Mouse (Mus musculus): ENCODE data around the gene Cpe.
"Not testable (repeated sequence)": the region's sequence is repeated elsewhere in the genome, so short reads cannot be mapped to it uniquely, and the experiment has no call there.

Gene Cpe

DNA sequence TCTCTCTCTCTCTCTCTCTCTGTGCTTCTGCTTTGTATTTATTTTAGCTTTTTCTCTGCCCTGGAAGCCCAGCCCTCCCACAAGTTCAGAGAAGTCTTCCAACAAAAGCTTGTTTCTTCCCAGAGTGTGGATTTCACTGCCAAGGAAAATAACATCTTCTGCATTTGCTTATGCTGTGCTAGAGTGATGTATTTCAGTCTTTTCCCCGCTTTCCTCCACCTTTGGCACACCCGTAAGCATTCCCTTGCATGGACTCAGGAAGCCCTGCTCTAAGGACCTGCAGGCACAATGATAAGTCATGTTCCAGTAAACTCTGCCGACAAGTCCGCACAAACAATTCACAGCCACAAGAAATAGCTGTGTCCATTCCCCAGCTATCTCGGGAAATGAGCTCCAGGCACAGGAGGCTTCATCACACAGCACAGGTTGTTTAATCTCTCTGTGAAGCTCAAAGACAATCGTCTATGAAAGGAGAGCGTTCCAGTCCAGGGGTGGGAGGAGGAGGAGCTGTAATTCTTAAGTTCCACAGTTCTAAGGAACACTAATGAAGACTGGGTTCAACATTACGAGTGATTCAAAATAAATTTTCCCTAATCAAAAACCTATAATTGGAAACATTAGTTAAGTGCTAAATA, 17.8 kb downstream of the Cpe start:
- no peak for DNase-seq (ENCODE audit: low spot score in 2 of 2)

GRCm38 (mm10) chr8:64672920-64673319, 19.9 kb downstream of the Cpe start:
- DNase-seq (ENCODE audit: low spot score in 2 of 2): no peak

GRCm38 (mm10) chr8:64671937-64672336, 20.9 kb downstream of the Cpe start:
- no peak for DNase-seq (ENCODE audit: low spot score in 2 of 2)

GRCm38 (mm10) chr8:64666305-64666704, 26.5 kb downstream of the Cpe start:
- not testable (repeated sequence) for DNase-seq (ENCODE audit: low spot score in 2 of 2)

DNA sequence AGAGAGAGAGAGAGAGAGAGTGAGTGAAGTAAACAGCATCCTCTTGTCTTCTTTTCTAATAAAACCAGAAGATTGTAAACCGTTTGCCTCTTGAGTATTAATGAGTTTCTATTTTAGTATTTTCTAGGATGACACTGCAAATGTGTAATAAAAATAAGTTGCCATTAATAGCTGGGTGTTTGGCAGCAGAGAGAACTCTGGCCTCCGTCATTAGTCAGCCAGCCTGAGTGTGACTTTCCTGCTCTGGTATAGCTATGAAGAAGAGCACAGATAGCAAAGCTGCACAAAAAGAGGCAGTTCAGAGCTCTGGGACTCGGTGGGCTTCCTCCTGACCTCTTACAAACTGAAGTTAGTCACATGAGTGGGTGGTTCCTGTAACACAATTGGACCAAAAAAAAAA, 27.3 kb downstream of the Cpe start:
- no peak for DNase-seq (ENCODE audit: low spot score in 2 of 2)

- DNase-seq (ENCODE audit: low spot score in 2 of 2): peak; percentile 48 to 65
Observed at GRCm38 (mm10) chr8:64664811-64665210, 28.0 kb downstream of the Cpe start.

DNA sequence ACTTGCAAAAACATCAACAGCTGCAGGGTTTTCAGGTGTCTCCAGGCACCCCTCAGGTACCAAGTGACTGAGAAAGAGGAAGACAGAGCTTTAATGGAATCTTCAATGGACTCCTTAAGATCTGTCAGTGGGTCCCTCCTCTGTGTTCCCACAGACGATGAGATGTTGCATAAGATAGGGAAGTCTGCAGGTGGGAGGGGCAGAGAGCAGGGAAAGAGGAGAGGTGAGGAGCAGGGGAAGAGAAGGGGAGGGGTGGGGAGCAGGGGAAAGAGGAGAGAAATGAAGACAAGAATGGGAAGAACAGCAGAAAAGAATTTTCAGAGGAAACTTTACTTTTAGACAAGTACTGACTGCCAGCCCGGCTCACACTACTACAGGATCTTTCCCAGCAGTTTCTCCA, 28.5 kb downstream of the Cpe start:
- no peak for DNase-seq (ENCODE audit: low spot score in 2 of 2)

DNA sequence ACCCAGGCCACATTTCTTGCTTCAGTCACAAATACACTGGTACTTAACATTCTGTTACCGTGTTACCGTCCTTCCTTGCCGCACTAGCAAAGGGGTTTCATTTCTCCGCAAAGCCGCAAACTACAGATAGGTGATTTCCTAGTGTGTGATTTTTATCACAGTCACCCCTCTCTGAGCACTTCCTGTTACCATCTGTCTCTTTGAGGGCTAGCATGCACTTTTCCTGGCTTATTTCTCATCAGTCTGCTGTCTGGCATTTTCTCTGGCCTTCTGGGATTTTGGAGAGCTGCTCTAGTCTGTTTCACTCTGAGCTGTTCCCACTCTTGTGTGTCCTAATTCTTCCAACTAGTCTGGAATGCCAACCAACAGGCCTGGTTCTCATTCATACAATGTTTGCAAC, 33.8 kb downstream of the Cpe start:
- DNase-seq (ENCODE audit: low spot score in 2 of 2): peak; percentile 49 to 54

DNA sequence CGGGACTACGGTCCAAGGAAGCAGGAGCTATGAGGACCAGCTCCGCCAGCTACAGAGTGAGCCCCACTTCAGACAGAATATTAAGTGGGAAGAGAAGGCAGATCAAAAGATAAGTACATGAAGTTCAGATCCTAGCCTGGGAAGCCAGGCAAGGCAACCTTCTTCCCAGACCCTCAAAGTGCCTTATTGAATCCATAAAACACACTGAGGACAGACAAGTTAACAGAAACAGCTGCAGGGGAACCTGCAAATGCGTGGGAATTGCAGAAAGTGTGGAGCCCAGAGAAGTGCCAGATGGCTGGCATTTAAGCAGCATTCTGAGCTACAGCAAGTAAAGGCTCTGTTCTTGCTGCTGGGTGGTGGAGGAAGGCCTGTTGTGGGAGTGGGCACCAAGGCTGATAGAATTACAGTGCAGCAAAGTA, 34.9 kb downstream of the Cpe start:
- peak; percentile 80 to 86 for DNase-seq (ENCODE audit: low spot score in 2 of 2)

DNA sequence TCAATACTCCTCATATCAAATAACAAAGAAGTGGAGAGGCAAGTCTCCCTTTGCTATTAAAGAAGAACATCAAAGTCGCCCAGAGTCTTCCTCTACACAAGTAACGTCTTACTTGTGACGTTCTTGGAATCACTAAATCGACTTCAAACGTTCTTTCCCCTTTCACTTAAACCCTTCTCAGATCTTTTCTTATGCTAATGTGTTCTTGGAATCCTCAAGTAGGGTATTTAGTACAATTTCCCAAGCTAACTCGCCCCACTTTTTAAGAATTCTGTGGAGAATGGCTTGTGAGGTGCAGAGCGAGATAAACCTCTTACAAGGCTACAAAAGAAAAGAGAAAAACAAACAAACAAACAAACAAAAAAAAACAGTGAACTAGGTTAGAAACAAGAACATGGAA, 35.3 kb downstream of the Cpe start:
- DNase-seq (ENCODE audit: low spot score in 2 of 2): no peak

GRCm38 (mm10) chr8:64655887-64656286, 37.0 kb downstream of the Cpe start:
- no peak for DNase-seq (ENCODE audit: low spot score in 2 of 2)

DNA sequence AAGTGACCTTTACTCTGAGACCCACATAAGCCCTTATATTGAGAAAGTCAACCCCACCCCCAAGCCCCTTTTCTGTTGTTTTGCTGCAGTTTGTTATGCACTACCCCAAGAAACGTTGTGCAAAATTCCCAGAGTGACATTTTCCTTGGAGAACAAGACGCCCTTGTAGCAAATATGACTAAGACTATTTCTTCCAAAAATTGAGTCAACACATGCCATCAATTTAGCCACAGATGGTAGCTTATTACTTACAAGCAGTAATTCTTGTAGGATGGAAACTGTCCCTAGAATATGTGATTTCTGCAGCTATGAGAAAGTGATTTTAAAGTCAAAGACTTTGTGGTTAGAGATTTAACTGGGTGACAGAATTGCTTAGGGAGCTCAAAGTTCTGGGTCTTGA, 37.8 kb downstream of the Cpe start:
- DNase-seq (ENCODE audit: low spot score in 2 of 2): no peak

DNA sequence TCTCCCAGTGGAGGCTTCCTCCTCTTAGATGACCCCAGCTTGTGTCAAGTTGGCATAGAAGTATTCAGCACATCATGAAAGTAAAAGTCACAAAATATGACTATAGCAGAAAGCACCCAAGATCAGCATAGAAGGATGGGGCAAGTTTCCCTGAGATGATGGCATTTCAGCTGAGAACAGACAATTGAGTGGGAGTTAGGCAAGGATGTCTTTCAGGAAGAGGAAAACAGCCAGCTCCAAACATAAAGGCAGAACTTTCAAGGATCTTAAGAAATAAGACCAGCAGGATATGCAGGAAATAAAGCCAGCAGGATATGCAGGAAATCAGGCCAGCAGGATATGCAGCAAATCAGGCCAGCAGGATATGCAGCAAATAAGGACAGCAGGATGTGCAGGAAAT, 40.6 kb downstream of the Cpe start:
- no peak for DNase-seq (ENCODE audit: low spot score in 2 of 2)

DNA sequence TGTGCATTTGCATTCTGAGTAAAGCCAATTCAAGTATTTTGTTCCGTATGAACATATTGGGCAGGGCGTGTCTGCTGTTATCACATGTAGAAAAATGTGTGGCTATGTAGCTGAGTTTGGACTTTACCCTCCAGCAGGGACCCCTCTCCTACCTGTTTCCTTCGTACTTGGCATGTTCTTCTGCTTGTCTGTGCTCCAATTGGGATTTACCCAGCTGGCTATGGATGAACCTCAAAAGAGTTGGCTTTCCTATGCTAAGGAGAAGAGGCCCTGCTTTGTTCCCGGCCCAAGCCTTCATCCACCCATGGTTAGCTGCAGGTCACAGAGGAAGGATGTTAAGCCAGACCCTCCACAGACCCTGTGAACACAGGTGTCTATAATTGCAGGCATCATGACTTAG, 44.8 kb downstream of the Cpe start:
- no peak for DNase-seq (ENCODE audit: low spot score in 2 of 2)

DNA sequence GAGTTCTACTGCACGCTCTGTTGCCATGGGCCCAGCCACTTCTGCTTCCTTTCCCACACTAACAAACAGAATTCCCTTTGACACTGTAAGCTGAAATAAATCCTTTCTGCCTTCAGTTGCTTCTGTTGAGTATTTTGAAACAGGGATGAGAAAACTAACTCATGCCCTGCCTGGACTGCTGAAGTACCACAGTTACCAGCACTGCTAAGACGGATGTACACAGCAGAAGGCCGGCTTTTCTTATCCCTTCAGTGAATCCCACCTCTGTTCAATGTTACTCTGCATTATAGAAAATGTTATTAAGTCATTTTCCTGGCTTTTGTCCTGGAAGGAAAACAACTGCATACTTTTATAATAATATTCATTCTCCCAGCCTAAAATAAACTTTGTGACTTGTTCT, 45.7 kb downstream of the Cpe start:
- DNase-seq (ENCODE audit: low spot score in 2 of 2): no peak

GRCm38 (mm10) chr8:64646421-64646820, 46.4 kb downstream of the Cpe start:
- DNase-seq (ENCODE audit: low spot score in 2 of 2): no peak

DNA sequence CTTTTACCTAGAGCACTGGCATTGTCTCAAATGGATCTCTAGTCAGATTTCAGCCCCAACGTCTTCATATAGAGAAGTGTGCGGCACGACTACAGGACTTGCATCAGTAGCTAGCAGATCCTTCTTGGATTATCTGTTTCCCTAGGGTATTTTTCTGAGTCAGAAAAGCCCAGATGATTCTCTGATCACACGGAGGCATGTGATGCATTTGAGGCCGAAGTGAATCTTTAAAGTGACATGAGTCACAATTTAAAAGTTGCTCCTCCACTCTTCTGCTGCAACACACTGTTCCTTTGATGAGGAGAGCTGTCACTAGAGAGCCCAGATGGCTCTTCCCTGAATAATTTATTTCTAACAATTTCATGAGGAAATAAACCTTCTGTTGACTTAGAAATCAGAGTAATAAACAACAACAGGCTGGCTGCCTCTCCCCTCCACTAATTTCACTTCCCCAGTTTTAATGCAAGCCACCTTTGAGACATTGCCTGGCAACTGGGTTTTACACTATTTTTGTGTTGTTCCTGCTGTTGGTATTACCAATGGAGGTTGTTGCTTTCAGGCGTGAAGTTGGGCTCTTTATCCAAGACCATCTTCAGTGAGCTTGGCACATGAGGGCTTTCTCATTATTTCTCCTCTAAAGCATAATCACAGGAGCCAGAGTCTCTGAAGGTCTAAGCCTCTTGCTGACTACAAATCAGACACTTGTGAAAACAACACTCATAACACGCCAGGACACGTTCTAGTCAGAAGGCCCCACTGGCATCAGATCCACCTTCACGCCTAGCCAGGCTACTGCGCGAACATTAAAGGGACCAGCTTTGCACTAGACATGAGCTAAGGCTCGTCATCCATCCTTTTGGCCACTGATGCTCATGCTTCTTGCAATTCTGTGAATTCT, 48.5 kb downstream of the Cpe start:
- DNase-seq (ENCODE audit: low spot score in 2 of 2): peak in 1 of 2 experiments; percentile 46

- DNase-seq (ENCODE audit: low spot score in 2 of 2): no peak
Observed at GRCm38 (mm10) chr8:64643382-64643781, 49.5 kb downstream of the Cpe start.

- no peak for DNase-seq (ENCODE audit: low spot score in 2 of 2)
Observed at GRCm38 (mm10) chr8:64642799-64643198, 50.1 kb downstream of the Cpe start.

DNA sequence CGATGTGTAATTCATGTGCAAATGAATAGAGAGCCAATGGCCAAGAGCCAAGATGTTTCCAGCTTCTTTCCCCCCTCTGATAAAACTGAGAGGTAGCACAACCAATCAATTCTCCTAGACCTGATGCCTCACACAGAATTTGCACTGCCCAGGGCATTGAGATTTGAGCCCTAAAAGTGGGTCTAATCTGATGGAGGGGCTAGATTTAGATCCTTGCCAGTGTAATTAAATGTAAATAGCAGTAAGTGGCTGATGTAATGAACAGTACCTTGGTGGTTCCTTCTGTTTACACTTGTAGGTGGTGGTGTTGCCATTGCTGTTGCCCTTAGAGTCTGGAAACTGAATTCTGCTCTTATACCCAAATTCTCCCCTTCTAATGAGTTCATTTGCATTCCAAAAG, 52.3 kb downstream of the Cpe start:
- DNase-seq (ENCODE audit: low spot score in 2 of 2): no peak

- DNase-seq (ENCODE audit: low spot score in 2 of 2): no peak
Observed at GRCm38 (mm10) chr8:64639676-64640075, 53.2 kb downstream of the Cpe start.

- DNase-seq (ENCODE audit: low spot score in 2 of 2): no peak
Observed at GRCm38 (mm10) chr8:64634901-64635300, 58.0 kb downstream of the Cpe start.

DNA sequence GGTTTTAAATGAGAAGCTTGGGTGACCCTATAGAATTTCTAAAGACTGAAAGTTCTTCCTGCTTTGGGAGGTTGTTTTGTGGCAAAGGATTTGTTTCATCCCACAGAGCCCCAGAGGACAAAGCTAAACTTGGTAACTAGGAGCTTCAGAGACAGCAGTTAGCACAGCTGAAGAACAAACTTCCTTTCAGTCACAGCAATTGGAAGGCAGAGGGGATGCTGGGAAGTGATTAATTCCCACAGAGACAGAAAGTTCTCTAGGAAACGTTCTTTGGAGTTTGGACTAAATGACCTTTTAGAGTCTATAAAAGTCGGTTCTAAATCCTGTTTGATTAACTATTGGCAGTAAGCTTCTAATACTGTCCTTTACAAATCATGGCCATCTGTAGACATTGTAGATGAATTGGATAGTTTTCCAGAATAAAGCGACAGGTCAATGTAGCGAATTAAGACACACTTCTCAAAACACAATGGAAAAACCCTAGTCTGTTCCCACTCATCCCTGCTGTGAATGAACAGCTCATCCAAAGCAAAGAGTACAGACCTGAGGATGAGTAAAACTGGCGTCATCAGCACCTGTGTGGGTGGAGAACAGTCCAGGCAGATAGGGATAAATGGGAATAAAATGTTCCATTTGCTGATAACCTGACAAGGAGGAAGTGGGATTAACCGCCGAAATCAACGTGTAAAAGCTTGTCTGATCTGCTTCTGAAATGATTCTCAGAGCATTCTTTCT, 58.6 kb downstream of the Cpe start:
- peak; percentile 77 to 87 for DNase-seq (ENCODE audit: low spot score in 2 of 2)
